Mouse (Mus musculus) midbrain, embryonic 12.5 days (tissue): ENCODE data around the gene Gucd1. TPM values are rescaled to one million over a fixed set of nuclear protein-coding genes. Genes with fewer than 3 reads are reported as not detected.
A peak's percentile ranks its signal among the peaks of the same experiment; 100 is the strongest.

ENCODE experiments used
- ATAC-seq: fragments of 200-750 bp; cut with Nextera tagmentation; 2 replicates; pipeline ENCODE4 v1.8.0; 2017; ENCODE audit warnings: low read depth, moderate TSS enrichment, moderate library complexity; ENCODE audit not compliant: low FRiP score
- H3K27ac ChIP-seq: fragments of 300-500 bp; sonication (generic); replicated peaks from 2 replicates; pipeline ENCODE4 v1.5.1; 2016; ENCODE audit warnings: mild to moderate bottlenecking
- H3K27me3 ChIP-seq: fragments of 300-500 bp; sonication (generic); 2 replicates; pipeline ENCODE4 v1.6.1; 2016; ENCODE audit warnings: mild to moderate bottlenecking
- H3K36me3 ChIP-seq: fragments of 300-500 bp; sonication (generic); 2 replicates; pipeline ENCODE4 v1.6.1; 2016
- H3K4me1 ChIP-seq: fragments of 300-500 bp; sonication (generic); 2 replicates; pipeline ENCODE4 v1.6.1; 2016
- H3K4me2 ChIP-seq: fragments of 300-500 bp; sonication (generic); replicated peaks from 2 replicates; pipeline ENCODE4 v1.6.1; 2016; ENCODE audit warnings: mild to moderate bottlenecking, moderate library complexity
- H3K4me3 ChIP-seq: fragments of 300-500 bp; sonication (generic); 2 replicates; pipeline ENCODE4 v1.5.1; 2016; ENCODE audit warnings: mild to moderate bottlenecking
- H3K9ac ChIP-seq: fragments of 300-500 bp; sonication (generic); replicated peaks from 2 replicates; pipeline ENCODE4 v1.6.1; 2016; ENCODE audit warnings: mild to moderate bottlenecking, moderate library complexity
- H3K9me3 ChIP-seq: fragments of 300-500 bp; sonication (generic); 2 replicates; pipeline ENCODE4 v1.6.1; 2016; ENCODE audit warnings: mild to moderate bottlenecking
- WGBS: fragments of 180-500 bp; shearing (Covaris S2); methylation state at CpG from one replicate; pipeline ENCODE4 v1.1.7; 2016; 5-methylcytosine and 5-hydroxymethylcytosine counted together
- polyA plus RNA-seq: library from polyadenylated mRNA; unstranded; fragments of >200 nt; fragmentation: Nextera tagmentation; extraction: Ambion mirVana; gene quantifications from 2 replicates; pipeline ENCODE4 v1.2.1, GENCODE M21; 2016

Gene Gucd1
- polyA plus RNA-seq, 1 experiment from 2014 or later: 29.3 TPM

GRCm38 (mm10) chr10:75451036-75451786 lies 66.6 kb downstream of the Gucd1 start:
- Histone ChIP-seq H3K9me3 (no peaks in the 10 kb centered on the region), H3K4me2 (no peak overlapping the region), H3K36me3 (no peaks in the 10 kb centered on the region), H3K27ac (0 out of 2 replicates have a peak overlapping the region, but pooled peaks have one; percentile 3), H3K9ac (no peak overlapping the region), H3K4me1 (peaks cover 12% of the 10 kb centered on the region), H3K4me3 (no peak overlapping the region), H3K27me3 (no peaks in the 10 kb centered on the region)
- WGBS: 48% methylated on average over 10 of the region's 10 CpGs
- ATAC-seq: 0 out of 2 replicates have a peak, but pooled peaks have one; percentile 38

GRCm38 (mm10) chr10:75450331-75450730 lies 67.4 kb downstream of the Gucd1 start:
- Histone ChIP-seq H3K27ac (no peak overlapping the region), H3K4me1 (peaks cover 12% of the 10 kb centered on the region), H3K9ac (no peak overlapping the region), H3K36me3 (no peaks in the 10 kb centered on the region), H3K27me3 (no peaks in the 10 kb centered on the region), H3K4me2 (no peak overlapping the region), H3K4me3 (no peak overlapping the region), H3K9me3 (no peaks in the 10 kb centered on the region)
- 92% methylated on average over 8 of the region's 8 CpGs for WGBS
- no peak for ATAC-seq

GRCm38 (mm10) chr10:75448806-75449420 lies 68.9 kb downstream of the Gucd1 start:
- Histone ChIP-seq H3K4me2 (no peak overlapping the region), H3K4me1 (peaks cover 25% of the 10 kb centered on the region), H3K9me3 (no peaks in the 10 kb centered on the region), H3K36me3 (no peaks in the 10 kb centered on the region), H3K4me3 (no peak overlapping the region), H3K27me3 (no peaks in the 10 kb centered on the region), H3K27ac (no peak overlapping the region), H3K9ac (no peak overlapping the region)
- no peak for ATAC-seq
- WGBS: 82% methylated on average over 6 of the region's 6 CpGs

- WGBS: 87% methylated on average over 11 of the region's 11 CpGs
- ATAC-seq: no peak
- Histone ChIP-seq H3K4me1 (peaks cover 28% of the 10 kb centered on the region), H3K4me2 (no peak overlapping the region), H3K27ac (no peak overlapping the region), H3K4me3 (no peak overlapping the region), H3K27me3 (no peaks in the 10 kb centered on the region), H3K9ac (no peak overlapping the region), H3K9me3 (no peaks in the 10 kb centered on the region), H3K36me3 (no peaks in the 10 kb centered on the region)
Measured at GRCm38 (mm10) chr10:75447489-75447888, 70.3 kb downstream of the Gucd1 start.

- Histone ChIP-seq H3K4me2 (no peak overlapping the region), H3K9me3 (no peaks in the 10 kb centered on the region), H3K9ac (no peak overlapping the region), H3K27ac (no peak overlapping the region), H3K27me3 (no peaks in the 10 kb centered on the region), H3K4me1 (peaks cover 25% of the 10 kb centered on the region), H3K4me3 (no peak overlapping the region), H3K36me3 (no peaks in the 10 kb centered on the region)
- ATAC-seq: no peak
- WGBS: 69% methylated on average over 13 of the region's 13 CpGs
Measured at GRCm38 (mm10) chr10:75446501-75447083, 71.2 kb downstream of the Gucd1 start.

- Histone ChIP-seq H3K9me3 (no peaks in the 10 kb centered on the region), H3K4me1 (peaks cover 16% of the 10 kb centered on the region), H3K27ac (no peak overlapping the region), H3K27me3 (no peaks in the 10 kb centered on the region), H3K4me3 (no peak overlapping the region), H3K36me3 (no peaks in the 10 kb centered on the region), H3K4me2 (no peak overlapping the region), H3K9ac (no peak overlapping the region)
- ATAC-seq: no peak
- 51% methylated on average over 8 of the region's 8 CpGs for WGBS
Measured at GRCm38 (mm10) chr10:75445030-75445429, 72.7 kb downstream of the Gucd1 start.

GRCm38 (mm10) chr10:75444111-75444826 lies 73.5 kb downstream of the Gucd1 start:
- ATAC-seq: peak; percentile 87
- Histone ChIP-seq H3K4me2 (no peak overlapping the region), H3K4me1 (peaks cover 16% of the 10 kb centered on the region), H3K9me3 (no peaks in the 10 kb centered on the region), H3K36me3 (no peaks in the 10 kb centered on the region), H3K4me3 (no peak overlapping the region), H3K27ac (peak overlapping the region; percentile 46; the same call in 1 of the 2 replicates), H3K9ac (no peak overlapping the region), H3K27me3 (no peaks in the 10 kb centered on the region)
- WGBS: 73% methylated on average over 19 of the region's 19 CpGs

GRCm38 (mm10) chr10:75443017-75443416 lies 74.8 kb downstream of the Gucd1 start:
- Histone ChIP-seq H3K9me3 (no peaks in the 10 kb centered on the region), H3K27ac (no peak overlapping the region), H3K36me3 (no peaks in the 10 kb centered on the region), H3K27me3 (peaks cover 2% of the 10 kb centered on the region; the same call in 1 of the 2 replicates), H3K4me2 (no peak overlapping the region), H3K9ac (no peak overlapping the region), H3K4me1 (peaks cover 18% of the 10 kb centered on the region), H3K4me3 (no peak overlapping the region)
- no peak for ATAC-seq
- 84% methylated on average over 4 of the region's 4 CpGs for WGBS

GRCm38 (mm10) chr10:75441800-75442199 lies 76.0 kb downstream of the Gucd1 start:
- no peak for ATAC-seq
- 88% methylated on average over 4 of the region's 4 CpGs for WGBS

GRCm38 (mm10) chr10:75440756-75441155 lies 77.0 kb downstream of the Gucd1 start:
- 89% methylated on average over 3 of the region's 3 CpGs for WGBS
- Histone ChIP-seq H3K27ac (no peak overlapping the region), H3K4me2 (no peak overlapping the region), H3K4me3 (no peak overlapping the region), H3K9ac (no peak overlapping the region), H3K36me3 (no peaks in the 10 kb centered on the region), H3K4me1 (peaks cover 18% of the 10 kb centered on the region), H3K27me3 (peaks cover 10% of the 10 kb centered on the region; the same call in 1 of the 2 replicates), H3K9me3 (no peaks in the 10 kb centered on the region)
- no peak for ATAC-seq

More at GRCm38 (mm10) chr10:75441800-75442199, 76.0 kb downstream of the Gucd1 start:
- Histone ChIP-seq H3K27me3 (peaks cover 10% of the 10 kb centered on the region; the same call in 1 of the 2 replicates), H3K9ac (no peak overlapping the region), H3K9me3 (no peaks in the 10 kb centered on the region), H3K4me1 (peaks cover 18% of the 10 kb centered on the region), H3K36me3 (no peaks in the 10 kb centered on the region), H3K4me2 (no peak overlapping the region), H3K27ac (no peak overlapping the region), H3K4me3 (no peak overlapping the region)

GRCm38 (mm10) chr10:75439211-75439811 lies 78.5 kb downstream of the Gucd1 start:
- WGBS: 43% methylated on average over 7 of the region's 7 CpGs
- H3K4me1 ChIP-seq: peaks cover 9% of the 10 kb centered on the region
- H3K4me3 ChIP-seq: no peak overlapping the region
- H3K9me3 ChIP-seq: no peaks in the 10 kb centered on the region
- peak; percentile 47; the same call in 1 of the 2 replicates for ATAC-seq
- peaks cover 10% of the 10 kb centered on the region; the same call in 1 of the 2 replicates for H3K27me3 ChIP-seq
- H3K9ac ChIP-seq: no peak overlapping the region
- H3K27ac ChIP-seq: no peak overlapping the region
- no peak overlapping the region for H3K4me2 ChIP-seq
- H3K36me3 ChIP-seq: no peaks in the 10 kb centered on the region
